Mouse (Mus musculus): ENCODE results near the gene Tm6sf2.

The Tm6sf2 gene

DNA sequence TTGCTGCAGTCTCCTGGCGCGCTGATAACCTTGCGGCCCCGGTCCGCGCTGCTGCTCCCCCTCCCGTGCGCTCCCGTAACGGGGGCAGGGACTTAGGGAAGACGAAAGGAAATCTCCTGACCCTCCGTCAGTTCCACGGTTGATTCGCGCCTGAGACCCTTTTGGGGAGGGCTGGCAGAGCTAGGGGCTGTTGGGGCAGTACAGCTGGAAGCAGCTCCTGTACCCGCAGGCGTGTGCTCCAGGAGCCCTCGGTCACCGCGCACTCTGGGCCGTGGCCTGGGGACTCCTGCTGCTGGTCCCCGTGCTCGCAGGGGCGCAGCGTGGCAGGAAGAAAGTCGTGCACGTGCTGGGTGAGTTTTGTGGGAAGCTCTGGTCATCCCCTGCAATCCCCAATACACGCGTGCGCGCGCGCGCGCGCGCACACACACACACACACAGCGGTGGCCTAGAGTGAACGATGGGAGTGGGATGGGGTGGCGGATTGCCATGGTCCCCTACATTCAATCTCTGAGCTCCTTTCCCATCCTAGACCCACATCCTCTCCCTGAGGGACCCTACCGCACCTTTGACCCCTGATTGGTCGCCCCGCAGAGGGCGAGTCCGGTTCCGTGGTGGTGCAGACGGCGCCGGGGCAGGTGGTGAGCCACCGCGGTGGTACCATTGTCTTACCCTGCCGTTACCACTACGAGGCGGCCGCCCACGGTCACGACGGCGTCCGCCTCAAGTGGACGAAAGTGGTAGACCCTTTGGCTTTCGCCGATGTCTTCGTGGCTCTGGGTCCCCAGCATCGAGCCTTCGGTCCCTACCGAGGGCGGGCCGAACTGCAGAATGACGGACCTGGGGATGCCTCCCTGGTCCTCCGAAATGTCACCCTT lies 11.7 kb downstream of the Tm6sf2 start:
- TF ChIP-seq GATA4 (IDR thresholded peaks at IDR 0.05; ENCODE audit: insufficient replicate concordance, low read length), result no peak

DNA sequence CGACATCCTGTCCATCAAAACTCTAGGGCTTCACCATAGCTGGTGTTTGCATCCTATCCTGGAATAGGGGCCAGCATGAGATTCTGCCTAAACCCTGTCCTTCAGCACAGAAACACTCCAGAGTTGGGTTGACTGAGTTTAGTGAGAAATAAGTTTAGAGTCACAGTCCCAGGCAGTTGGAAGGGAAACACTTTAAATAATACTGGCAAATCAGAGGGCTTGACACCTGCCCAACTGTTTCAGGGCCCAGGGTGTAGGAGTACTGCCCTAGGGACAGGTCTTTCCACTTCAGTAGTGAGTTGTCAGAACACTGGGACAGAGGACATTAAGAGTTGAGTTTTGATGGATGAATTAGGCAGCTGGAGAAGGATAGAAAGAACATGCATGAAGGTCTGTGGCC lies 13.4 kb downstream of the Tm6sf2 start:
- TF ChIP-seq GATA4 (IDR thresholded peaks at IDR 0.05; ENCODE audit: insufficient replicate concordance, low read length), result no peak

DNA sequence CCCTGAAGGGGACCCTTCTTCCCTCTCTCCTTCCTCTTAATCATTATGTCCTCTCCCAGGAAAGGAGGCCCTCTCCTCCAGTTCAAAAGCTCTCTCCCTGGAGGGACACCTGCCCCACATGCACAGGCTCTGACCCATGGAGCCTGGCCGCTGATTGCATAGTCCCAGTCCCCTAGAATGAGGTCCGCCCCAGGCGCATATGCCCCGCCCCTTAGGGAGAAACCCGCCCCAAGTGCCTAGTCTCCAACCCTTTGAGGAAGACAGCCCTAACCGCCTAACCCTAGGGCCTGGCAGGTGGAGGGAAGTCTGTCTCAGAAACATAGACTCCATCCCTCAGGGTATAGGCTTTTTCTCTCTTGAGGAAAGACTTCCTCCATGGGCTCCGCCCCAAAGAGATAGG lies 14.5 kb downstream of the Tm6sf2 start:
- no peak for TF ChIP-seq GATA4 (IDR thresholded peaks at IDR 0.05; ENCODE audit: insufficient replicate concordance, low read length)

DNA sequence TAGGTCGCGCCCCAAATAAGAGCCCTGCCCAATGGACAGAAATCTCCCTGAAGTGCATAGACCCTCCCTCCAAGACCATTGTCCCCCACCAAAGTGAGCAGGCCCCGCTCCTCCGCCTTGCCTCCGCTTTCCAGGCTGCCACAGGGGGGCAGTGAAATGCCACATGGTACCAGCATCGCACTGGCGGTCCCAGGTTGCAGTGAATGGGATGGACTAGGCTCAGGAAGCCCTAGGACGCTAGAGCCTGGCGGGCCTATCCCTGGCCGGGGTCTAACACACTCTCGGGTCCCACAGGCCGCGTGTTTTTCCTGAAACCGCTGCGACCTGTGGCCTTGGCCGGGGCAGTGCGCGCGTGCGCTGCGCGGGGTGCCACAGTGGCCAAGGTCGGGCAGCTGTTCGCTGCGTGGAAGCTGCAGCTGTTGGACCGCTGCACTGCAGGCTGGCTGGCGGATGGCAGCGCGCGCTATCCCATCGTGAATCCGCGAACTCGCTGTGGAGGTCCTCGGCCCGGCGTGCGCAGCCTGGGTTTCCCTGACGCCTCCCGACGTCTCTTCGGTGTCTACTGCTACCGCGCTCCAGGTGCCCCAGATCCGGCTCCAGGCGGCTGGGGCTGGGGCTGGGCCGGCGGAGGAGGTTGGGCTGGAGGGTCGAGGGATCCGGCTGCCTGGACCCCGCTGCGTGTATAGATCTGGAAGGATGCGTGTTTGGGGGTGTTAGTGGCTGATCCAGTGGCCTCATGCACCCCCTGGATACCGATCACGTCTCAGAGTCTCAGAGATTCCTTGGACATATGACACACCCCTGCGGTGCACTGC lies 15.3 kb downstream of the Tm6sf2 start:
- TF ChIP-seq GATA4 (IDR thresholded peaks at IDR 0.05; ENCODE audit: insufficient replicate concordance, low read length), result no peak

DNA sequence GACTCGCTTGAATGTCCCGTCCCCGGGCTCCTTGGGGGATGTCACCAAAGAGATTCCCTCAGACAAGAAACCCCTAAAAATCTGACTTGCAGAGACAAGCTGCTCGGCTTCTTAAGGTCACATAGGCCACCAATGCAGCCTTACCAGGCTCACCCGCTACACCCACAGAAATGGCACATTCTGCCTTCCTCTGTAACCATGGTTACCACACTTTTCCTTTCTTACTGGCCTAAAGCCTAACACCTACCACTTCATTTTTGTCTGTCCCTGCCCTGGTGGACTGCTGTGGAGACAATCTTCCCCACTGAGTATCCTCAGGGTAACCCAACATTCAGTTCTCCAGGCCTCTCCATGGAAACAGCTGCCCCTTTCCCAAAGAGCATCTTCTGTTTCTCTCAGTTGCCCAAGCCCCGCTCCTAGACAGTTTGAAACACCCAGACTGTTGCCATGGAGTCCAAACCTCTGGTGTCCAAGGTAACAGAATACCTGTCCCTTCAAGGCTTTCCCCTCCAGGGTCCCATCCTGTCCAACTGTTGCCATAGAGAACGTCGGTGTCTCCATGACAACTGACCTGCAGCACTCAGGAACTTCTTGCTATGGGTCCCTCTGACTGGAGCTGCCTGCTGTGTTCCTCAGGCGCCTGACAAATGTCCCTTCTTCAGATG lies 16.7 kb downstream of the Tm6sf2 start:
- TF ChIP-seq GATA4 (IDR thresholded peaks at IDR 0.05; ENCODE audit: insufficient replicate concordance, low read length), result no peak

DNA sequence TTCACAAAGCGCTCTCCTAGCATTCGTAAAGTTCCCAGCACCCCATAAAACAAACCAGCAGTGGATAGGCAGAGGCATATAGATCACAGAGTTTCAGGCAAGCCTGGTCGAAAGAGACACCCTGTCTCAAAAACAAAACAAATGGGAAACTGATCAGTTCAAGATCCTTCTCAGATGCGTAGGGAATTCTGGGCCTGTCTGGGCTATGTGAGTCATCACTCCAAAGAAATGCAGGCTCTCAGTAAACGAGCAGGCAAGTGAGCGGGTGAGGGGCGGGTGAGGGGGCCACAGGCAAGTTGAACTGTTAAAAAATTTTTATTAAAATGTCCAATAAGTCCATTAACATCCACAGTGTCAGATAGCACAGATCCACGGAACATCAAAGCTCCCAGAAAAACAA lies 20.1 kb downstream of the Tm6sf2 start:
- TF ChIP-seq GATA4 (IDR thresholded peaks at IDR 0.05; ENCODE audit: insufficient replicate concordance, low read length), result no peak

DNA sequence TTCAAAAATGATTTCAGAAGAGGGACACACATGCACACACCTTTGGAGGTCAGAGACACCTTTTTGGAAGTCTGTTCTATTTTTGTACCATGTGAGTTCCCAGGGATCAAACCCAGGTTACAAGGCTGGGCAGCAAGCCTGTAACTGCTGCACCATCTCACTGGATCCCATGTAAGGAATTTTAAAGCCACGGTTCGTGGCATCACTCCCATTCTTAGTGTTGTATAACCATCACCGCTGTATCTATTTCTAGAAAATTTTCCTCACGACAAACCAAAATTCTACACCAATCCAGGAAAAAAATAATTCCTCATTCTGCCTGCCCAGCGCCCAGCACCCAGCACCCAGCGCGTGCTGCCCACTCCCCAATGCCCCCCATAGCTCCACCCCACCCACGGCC lies 26.6 kb downstream of the Tm6sf2 start:
- no peak for TF ChIP-seq GATA4 (IDR thresholded peaks at IDR 0.05; ENCODE audit: insufficient replicate concordance, low read length)

DNA sequence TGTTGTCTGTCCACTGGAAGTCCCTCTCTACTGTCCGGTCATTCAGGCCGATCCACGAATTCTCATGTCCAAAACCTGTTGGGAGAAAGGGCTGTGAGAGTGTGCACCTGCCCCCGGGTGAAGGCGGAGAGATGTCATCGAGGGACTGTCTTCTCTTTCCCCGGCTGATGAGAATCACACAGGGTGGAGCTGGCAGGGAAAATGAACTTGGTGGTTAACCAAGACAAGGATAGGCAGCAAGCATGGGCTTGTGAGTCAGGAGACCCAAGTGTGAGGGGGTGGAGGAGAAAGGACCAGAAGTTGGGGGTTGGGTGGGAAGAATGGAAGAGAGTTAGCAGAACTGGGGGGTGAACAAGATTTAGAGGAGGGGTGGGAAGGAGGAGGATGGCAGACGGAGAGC lies 27.5 kb downstream of the Tm6sf2 start:
- TF ChIP-seq GATA4 (IDR thresholded peaks at IDR 0.05; ENCODE audit: insufficient replicate concordance, low read length), result no peak

DNA sequence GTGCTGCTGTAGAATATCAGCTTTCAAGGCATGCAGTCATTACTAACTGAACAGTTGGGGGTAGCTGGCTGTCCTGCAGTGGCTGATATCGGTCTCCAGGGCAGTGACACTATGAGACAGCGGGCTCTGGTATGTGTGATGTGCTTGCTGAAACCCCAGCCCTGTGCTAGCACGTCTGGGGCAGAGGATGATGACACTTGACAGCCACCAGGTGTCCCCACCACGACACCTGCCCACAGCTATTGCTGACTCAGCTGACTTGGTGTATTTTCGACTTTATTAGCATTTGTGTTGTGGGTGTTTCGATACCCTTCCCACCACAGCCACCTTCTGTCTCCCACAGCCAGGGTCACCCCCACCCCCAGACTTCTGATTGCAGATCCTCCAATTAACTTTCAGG lies 31.8 kb downstream of the Tm6sf2 start:
- no peak for TF ChIP-seq GATA4 (IDR thresholded peaks at IDR 0.05; ENCODE audit: insufficient replicate concordance, low read length)

DNA sequence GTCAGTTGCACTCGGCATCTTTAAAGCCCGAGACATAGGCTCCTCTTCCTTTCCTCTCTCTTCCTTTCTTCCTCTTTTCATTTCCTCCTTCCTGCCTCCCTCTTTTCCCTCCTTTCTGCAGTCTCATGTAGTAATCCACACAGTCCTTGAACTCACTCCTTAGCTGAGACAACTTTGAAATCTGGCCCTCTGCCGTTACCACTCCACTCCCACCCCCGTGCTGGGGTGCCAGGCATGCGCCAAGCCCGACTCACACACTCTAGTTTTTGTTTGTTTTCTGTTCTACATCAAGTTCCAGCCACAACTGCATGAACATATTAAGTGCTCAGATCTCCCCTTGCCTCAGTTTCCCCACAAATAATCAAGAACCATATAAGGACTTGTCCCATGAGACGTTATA lies 32.2 kb downstream of the Tm6sf2 start:
- TF ChIP-seq GATA4 (IDR thresholded peaks at IDR 0.05; ENCODE audit: insufficient replicate concordance, low read length), result no peak

DNA sequence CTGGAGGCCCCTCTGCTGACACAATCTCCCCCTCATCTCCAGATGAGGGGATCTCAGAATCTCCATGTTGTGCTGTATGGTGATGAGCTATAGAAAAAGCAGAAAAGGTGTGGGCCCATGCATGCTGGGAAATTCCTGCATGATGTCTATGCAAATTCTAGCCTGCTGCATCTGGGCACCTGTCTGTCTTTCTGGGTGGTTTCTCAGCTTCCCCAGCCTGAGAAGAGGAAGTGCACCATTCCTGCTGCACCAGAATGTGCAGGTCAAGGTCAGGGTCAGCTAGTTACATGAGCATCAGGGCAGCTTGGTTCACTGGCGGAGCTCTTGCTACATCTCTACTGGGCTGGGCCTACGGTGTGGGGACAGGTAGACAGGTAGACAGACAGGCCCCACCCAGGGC lies 37.7 kb downstream of the Tm6sf2 start:
- no peak for TF ChIP-seq GATA4 (IDR thresholded peaks at IDR 0.05; ENCODE audit: insufficient replicate concordance, low read length)

DNA sequence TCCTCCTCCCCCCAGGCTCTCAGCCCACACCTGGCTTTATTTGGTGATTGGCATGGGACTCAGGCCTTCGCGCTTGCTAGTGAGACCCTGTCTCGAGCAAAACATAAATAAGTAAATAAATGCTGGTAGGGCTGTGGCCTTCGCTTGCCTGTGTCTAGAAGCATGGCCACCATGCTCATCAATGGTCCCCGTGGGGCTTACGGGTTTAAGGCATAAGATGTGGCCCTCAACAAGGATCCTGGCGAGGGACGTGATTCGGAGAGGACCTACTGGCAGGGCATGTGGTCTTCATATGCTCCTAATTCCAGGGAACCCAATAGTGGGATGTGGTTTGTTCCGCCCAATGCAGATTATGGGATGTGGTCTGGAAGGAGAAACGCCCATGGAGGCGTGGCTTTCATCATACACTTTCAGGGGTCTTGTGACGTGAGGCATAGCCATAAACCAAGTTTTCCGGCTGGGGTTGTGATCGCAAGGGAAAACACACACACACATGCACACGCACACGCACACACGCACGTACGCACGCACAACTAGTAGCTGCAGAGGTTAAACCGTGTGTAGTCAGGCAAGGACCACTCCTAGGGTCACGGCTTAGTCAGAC lies 38.6 kb downstream of the Tm6sf2 start:
- TF ChIP-seq GATA4 (IDR thresholded peaks at IDR 0.05; ENCODE audit: insufficient replicate concordance, low read length), result no peak

DNA sequence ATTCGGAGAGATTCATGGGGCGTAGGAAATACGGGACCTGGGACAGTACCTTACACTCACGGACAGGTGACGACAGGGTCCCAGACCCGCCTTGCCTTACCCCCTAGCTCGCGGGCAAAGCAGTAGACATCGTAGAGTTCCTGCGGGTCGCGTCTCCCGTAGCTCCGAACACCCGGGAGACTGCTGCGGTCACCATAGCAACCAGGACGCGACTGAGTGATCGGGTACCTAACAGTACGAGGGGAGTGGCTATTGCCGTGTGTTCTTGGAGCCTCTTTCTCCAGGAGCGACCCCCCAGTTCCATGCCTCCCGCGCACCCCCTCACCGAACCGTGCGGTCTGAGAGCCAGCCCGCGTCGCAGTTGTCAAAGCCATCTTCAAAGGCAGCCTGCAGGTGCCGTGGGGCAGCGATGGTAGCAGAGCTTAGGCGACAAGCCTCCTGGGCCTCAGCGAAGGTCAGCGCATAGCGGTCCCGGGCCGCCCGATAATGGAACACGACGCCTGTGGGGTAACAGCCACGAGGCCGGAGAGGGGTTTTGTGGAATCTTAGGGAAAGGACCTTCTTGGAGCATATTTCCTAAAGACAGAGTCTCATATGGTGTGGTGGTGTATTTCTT lies 39.8 kb downstream of the Tm6sf2 start:
- TF ChIP-seq GATA4 (IDR thresholded peaks at IDR 0.05; ENCODE audit: insufficient replicate concordance, low read length), result no peak

DNA sequence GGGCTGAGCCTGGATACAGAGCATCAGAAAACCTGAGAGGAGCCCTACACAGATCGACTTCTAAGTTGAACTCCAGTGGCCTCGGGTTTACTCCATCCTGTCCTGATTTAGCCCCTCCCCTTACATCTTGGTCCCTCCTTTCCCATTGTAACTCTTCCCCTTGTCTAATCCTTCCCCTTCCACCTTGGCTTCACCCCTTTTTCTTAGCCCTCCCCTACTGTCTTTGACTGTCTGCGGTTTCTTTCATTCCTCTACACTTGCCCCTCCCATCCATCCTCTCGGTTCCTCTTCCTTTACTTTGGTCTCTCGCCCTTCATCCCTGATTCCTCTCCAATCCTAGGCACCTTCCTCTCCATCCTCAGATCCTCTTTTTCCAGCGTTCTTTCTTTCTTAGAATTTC lies 41.8 kb downstream of the Tm6sf2 start:
- no peak for TF ChIP-seq GATA4 (IDR thresholded peaks at IDR 0.05; ENCODE audit: insufficient replicate concordance, low read length)

DNA sequence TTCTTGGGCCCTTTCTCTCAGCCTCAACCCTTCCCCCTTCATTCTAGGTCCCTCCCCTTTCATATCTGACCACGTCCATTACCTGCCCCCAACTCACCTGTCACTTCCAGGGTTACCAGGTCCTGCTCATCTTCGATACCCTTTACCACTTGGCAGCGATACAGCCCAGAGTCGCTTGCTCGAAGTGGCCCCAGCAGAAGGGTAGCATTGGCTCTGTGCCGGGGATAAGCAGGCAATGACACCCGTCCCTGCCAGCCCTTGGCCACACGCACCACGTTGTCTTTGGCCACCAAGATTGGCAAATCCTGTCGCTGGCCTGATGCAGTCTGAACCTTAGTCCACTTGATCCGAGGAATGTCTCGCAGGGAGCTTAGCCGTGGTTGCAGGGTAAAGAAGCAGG lies 42.2 kb downstream of the Tm6sf2 start:
- TF ChIP-seq GATA4 (IDR thresholded peaks at IDR 0.05; ENCODE audit: insufficient replicate concordance, low read length), result no peak
